Mouse (Mus musculus) ES-E14 (cell line): ENCODE measurements around the gene Cxcl2. TPM values are rescaled to one million over a fixed set of nuclear protein-coding genes. Genes with fewer than 3 reads are reported as not detected.

Source experiments
- DNase-seq: peaks from one replicate; pipeline ENCODE4 v3.0.0-alpha.2; 2013; ENCODE audit warnings: low read depth, low spot score
- H3K27ac ChIP-seq: 2 replicates; pipeline ENCODE4 v1.5.1; 2012; ENCODE audit warnings: low read depth, mild to moderate bottlenecking, low read length, moderate library complexity, mixed read lengths; ENCODE audit not compliant: poor library complexity, insufficient read depth, severe bottlenecking
- H3K36me3 ChIP-seq: 2 replicates; pipeline ENCODE4 v1.6.1; 2012; ENCODE audit warnings: mild to moderate bottlenecking, low read length, moderate library complexity, mixed read lengths; ENCODE audit not compliant: control insufficient read depth, poor library complexity, insufficient read depth, severe bottlenecking
- H3K4me1 ChIP-seq, 2 experiments: fragments of 150-350 bp in 1 of 2; sonication (generic) in 1 of 2; 2 replicates each; pipeline ENCODE4 v1.6.1; 2012; ENCODE audit warnings: low read length in 2 of 2, mild to moderate bottlenecking in 1 of 2, mixed read lengths in 1 of 2; ENCODE audit not compliant: control insufficient read depth in 2 of 2, insufficient read depth in 2 of 2, poor library complexity in 1 of 2
- H3K4me3 ChIP-seq, 2 experiments: fragments of 150-350 bp in 1 of 2; sonication (generic) in 1 of 2; 2 replicates each; pipeline ENCODE4 v1.5.1; 2012; ENCODE audit warnings: low read length in 2 of 2, low read depth in 1 of 2, mild to moderate bottlenecking in 1 of 2, mixed read lengths in 1 of 2; ENCODE audit not compliant: insufficient read depth in 1 of 2, poor library complexity in 1 of 2, severe bottlenecking in 1 of 2
- H3K9ac ChIP-seq: 2 replicates; pipeline ENCODE4 v1.6.1; 2012; ENCODE audit warnings: low read depth, mild to moderate bottlenecking, low read length, mixed read lengths; ENCODE audit not compliant: poor library complexity, insufficient read depth, severe bottlenecking
- H3K9me3 ChIP-seq: fragments of 150-350 bp; sonication (generic); 2 replicates; pipeline ENCODE4 v1.6.1; 2012; ENCODE audit warnings: low read depth, mild to moderate bottlenecking, low read length; ENCODE audit not compliant: control insufficient read depth, insufficient read depth
- CHD2 ChIP-seq: IDR thresholded peaks from 2 replicates; pipeline ENCODE4 v1.6.1; 2014; ENCODE audit warnings: mild to moderate bottlenecking, low read depth, low read length, inconsistent platforms
- HCFC1 ChIP-seq: IDR thresholded peaks from 2 replicates; pipeline ENCODE4 v1.6.1; 2012; ENCODE audit warnings: low read length, inconsistent platforms, borderline replicate concordance; ENCODE audit not compliant: insufficient read depth
- MAFK ChIP-seq: IDR thresholded peaks from 2 replicates; pipeline ENCODE4 v1.6.1; 2014; ENCODE audit warnings: mild to moderate bottlenecking, low read depth, low read length, inconsistent platforms; ENCODE audit not compliant: insufficient read depth
- ZC3H11A ChIP-seq: IDR thresholded peaks from 2 replicates; pipeline ENCODE4 v1.6.1; 2012; ENCODE audit warnings: low read depth, mild to moderate bottlenecking, inconsistent platforms, low read length, borderline replicate concordance
- ZNF384 ChIP-seq: IDR thresholded peaks from 2 replicates; pipeline ENCODE4 v1.6.1; 2012; ENCODE audit warnings: low read depth, low read length, inconsistent platforms
- in situ Hi-C, 2 experiments: fragments of 600-800 bp; cut with MboI; formaldehyde crosslinking; loops; one replicate each; pipeline ENCODE4 v1.15.1; 2025; ENCODE audit warnings: low sequenced_read_pairs in 2 of 2, inconsistent platforms in 1 of 2; ENCODE audit not compliant: unreplicated experiment in 2 of 2
- total RNA-seq: library from RNA; depleted of rRNA; stranded (reverse); fragments of 300-350 nt; gene quantifications from 2 replicates; pipeline ENCODE4 v1.2.3, GENCODE M21; 2012

Gene Cxcl2
- total RNA-seq, 1 experiment: not detected

GRCm38 (mm10) chr5:90931911-90932310 is 28.2 kb downstream of the Cxcl2 start:
- no peak for DNase-seq

GRCm38 (mm10) chr5:90936706-90937105 is 33.0 kb downstream of the Cxcl2 start:
- no peak overlapping the region for H3K27ac ChIP-seq
- H3K4me1 ChIP-seq: no peaks in the 10 kb centered on the region
- H3K36me3 ChIP-seq: no peaks in the 10 kb centered on the region
- H3K9ac ChIP-seq: no peak overlapping the region
- H3K4me3 ChIP-seq: no peak overlapping the region
- TF ChIP-seq MAFK: no peak
- TF ChIP-seq CHD2: no peak
- TF ChIP-seq HCFC1: no peak
- no peak for TF ChIP-seq ZC3H11A
- no peak for TF ChIP-seq ZNF384
- DNase-seq: no peak
- no peaks in the 10 kb centered on the region for H3K9me3 ChIP-seq
- in situ Hi-C loops: no loop called here

More at GRCm38 (mm10) chr5:90931911-90932310, 28.2 kb downstream of the Cxcl2 start:
- H3K4me3 ChIP-seq: peak overlapping the region; percentile 66 to 71
- H3K9ac ChIP-seq: 0 out of 2 replicates have a peak overlapping the region, but pooled peaks have one; percentile 72
- H3K27ac ChIP-seq: no peak overlapping the region
- TF ChIP-seq ZC3H11A (no peak), ZNF384 (no peak), HCFC1 (no peak), CHD2 (no peak), MAFK (no peak)
- H3K9me3 ChIP-seq: no peaks in the 10 kb centered on the region
- H3K36me3 ChIP-seq: no peaks in the 10 kb centered on the region
- peaks cover 0 to 2% of the 10 kb centered on the region in 2 experiments; a peak in 1 of 4 replicates for H3K4me1 ChIP-seq
- in situ Hi-C loops: no loop called here

- in situ Hi-C loops: loop anchor here in 1 of 2 experiments (10.0 kb wide), 1 partner anchor 359 kb away; no protein-coding TSS in a partner anchor
- Histone ChIP-seq H3K9ac (no peak overlapping the region), H3K4me1 (no peaks in the 10 kb centered on the region), H3K36me3 (no peaks in the 10 kb centered on the region), H3K27ac (no peak overlapping the region), H3K4me3 (no peak overlapping the region), H3K9me3 (no peaks in the 10 kb centered on the region)
- no peak for TF ChIP-seq HCFC1
- no peak for TF ChIP-seq ZNF384
- no peak for TF ChIP-seq MAFK
- no peak for TF ChIP-seq CHD2
- TF ChIP-seq ZC3H11A: no peak
- no peak for DNase-seq
These were observed 41.8 kb downstream of the Cxcl2 start for GRCm38 (mm10) chr5:90945453-90945852.

- DNase-seq: no peak
- Histone ChIP-seq H3K9me3 (no peaks in the 10 kb centered on the region), H3K9ac (no peak overlapping the region), H3K4me1 (no peaks in the 10 kb centered on the region), H3K36me3 (no peaks in the 10 kb centered on the region), H3K27ac (no peak overlapping the region), H3K4me3 (no peak overlapping the region)
- in situ Hi-C loops: loop anchor here in 1 of 2 experiments (10.0 kb wide), 1 partner anchor 355 kb away; no protein-coding TSS in a partner anchor
- TF ChIP-seq ZNF384: no peak
- no peak for TF ChIP-seq MAFK
- no peak for TF ChIP-seq CHD2
- TF ChIP-seq HCFC1: no peak
- TF ChIP-seq ZC3H11A: no peak
These were observed 45.8 kb downstream of the Cxcl2 start for GRCm38 (mm10) chr5:90949499-90949898.

- no peak for DNase-seq
- no peak for TF ChIP-seq ZNF384
- TF ChIP-seq ZC3H11A: peak; percentile 73; the same call in 1 of the 2 replicates
- in situ Hi-C loops: no loop called here
- Histone ChIP-seq H3K36me3 (no peaks in the 10 kb centered on the region), H3K27ac (no peak overlapping the region), H3K4me3 (no peak overlapping the region), H3K9me3 (no peaks in the 10 kb centered on the region), H3K9ac (no peak overlapping the region), H3K4me1 (no peaks in the 10 kb centered on the region)
These were observed 47.8 kb downstream of the Cxcl2 start for GRCm38 (mm10) chr5:90951475-90951874.
